Mouse (Mus musculus) mouse trophoblast stem cell (cell line): ENCODE data around the gene Il12b.
"Not testable (repeated sequence)": the region's sequence is repeated elsewhere in the genome, so short reads cannot be mapped to it uniquely, and the experiment has no call there.

Source experiments
- in situ Hi-C, 2 experiments: fragments of 300-500 bp; cut with MseI, MboI; formaldehyde crosslinking; loops; 2 replicates in 1 of 2; 3 replicates in 1 of 2; pipeline ENCODE4 v1.15.1; 2025

Gene Il12b

GRCm38 (mm10) chr11:44410413-44410812 lies 10.6 kb downstream of the Il12b start:
- in situ Hi-C loops, result no loop called here

- in situ Hi-C loops, result no loop called here
Measured at GRCm38 (mm10) chr11:44412276-44412675, 12.4 kb downstream of the Il12b start.

GRCm38 (mm10) chr11:44413371-44413770 lies 13.5 kb downstream of the Il12b start:
- in situ Hi-C loops, result no loop called here

GRCm38 (mm10) chr11:44414605-44415004 lies 14.7 kb downstream of the Il12b start:
- in situ Hi-C loops, result no loop called here

- in situ Hi-C loops, result no loop called here
Measured at GRCm38 (mm10) chr11:44417403-44417802, 17.5 kb downstream of the Il12b start.

GRCm38 (mm10) chr11:44422337-44423111 lies 22.7 kb downstream of the Il12b start:
- in situ Hi-C loops, result no loop called here

- in situ Hi-C loops, result no loop called here
Measured at GRCm38 (mm10) chr11:44423261-44423660, 23.4 kb downstream of the Il12b start.

- in situ Hi-C loops, result no loop called here
Measured at GRCm38 (mm10) chr11:44423955-44424354, 24.1 kb downstream of the Il12b start.

GRCm38 (mm10) chr11:44425006-44425405 lies 25.1 kb downstream of the Il12b start:
- in situ Hi-C loops, result no loop called here

- in situ Hi-C loops, result no loop called here
Measured at GRCm38 (mm10) chr11:44425626-44426025, 25.8 kb downstream of the Il12b start.

GRCm38 (mm10) chr11:44427951-44428350 lies 28.1 kb downstream of the Il12b start:
- in situ Hi-C loops, result no loop called here

- in situ Hi-C loops, result no loop called here
Measured at GRCm38 (mm10) chr11:44430036-44430435, 30.2 kb downstream of the Il12b start.

GRCm38 (mm10) chr11:44437786-44438185 lies 37.9 kb downstream of the Il12b start:
- in situ Hi-C loops, result no loop called here

- in situ Hi-C loops, result no loop called here
Measured at GRCm38 (mm10) chr11:44451046-44451445, 51.2 kb downstream of the Il12b start.

- in situ Hi-C loops, result not testable (repeated sequence)
Measured at GRCm38 (mm10) chr11:44452016-44452415, 52.2 kb downstream of the Il12b start.

- in situ Hi-C loops, result no loop called here
Measured at GRCm38 (mm10) chr11:44453423-44453822, 53.6 kb downstream of the Il12b start.

- in situ Hi-C loops, result no loop called here
Measured at GRCm38 (mm10) chr11:44461493-44461892, 61.6 kb downstream of the Il12b start.
